Mouse (Mus musculus) embryo, embryonic 10 days (tissue): ENCODE measurements around the gene AW011738.

Experiments used
- DNase-seq: peaks from one replicate; pipeline ENCODE4 v3.0.0-alpha.2; 2015; ENCODE audit warnings: low spot score

Gene AW011738

GRCm38 (mm10) chr4:156236651-156237447 is 33.7 kb downstream of the AW011738 start:
- peak; percentile 75 for DNase-seq

GRCm38 (mm10) chr4:156249567-156249966 is 46.5 kb downstream of the AW011738 start:
- DNase-seq, result no peak

GRCm38 (mm10) chr4:156251081-156251480 is 48.0 kb downstream of the AW011738 start:
- no peak for DNase-seq

GRCm38 (mm10) chr4:156252140-156252539 is 49.0 kb downstream of the AW011738 start:
- no peak for DNase-seq

- no peak for DNase-seq
Observed at GRCm38 (mm10) chr4:156252619-156253018, 49.5 kb downstream of the AW011738 start.

GRCm38 (mm10) chr4:156253043-156253442 is 49.9 kb downstream of the AW011738 start:
- no peak for DNase-seq

- DNase-seq, result no peak
Observed at GRCm38 (mm10) chr4:156254361-156255077, 51.4 kb downstream of the AW011738 start.
